Mouse (Mus musculus): ENCODE data around the gene Pfkl.
"Not testable (repeated sequence)": the region's sequence is repeated elsewhere in the genome, so short reads cannot be mapped to it uniquely, and the experiment has no call there.

Pfkl gene

GRCm38 (mm10) chr10:78009945-78010293 lies at the start of gene Pfkl:
Gene Pfkl (minus strand): TSS chr10:78010083.
- no peak for DNase-seq (ENCODE audit: low spot score)

DNA sequence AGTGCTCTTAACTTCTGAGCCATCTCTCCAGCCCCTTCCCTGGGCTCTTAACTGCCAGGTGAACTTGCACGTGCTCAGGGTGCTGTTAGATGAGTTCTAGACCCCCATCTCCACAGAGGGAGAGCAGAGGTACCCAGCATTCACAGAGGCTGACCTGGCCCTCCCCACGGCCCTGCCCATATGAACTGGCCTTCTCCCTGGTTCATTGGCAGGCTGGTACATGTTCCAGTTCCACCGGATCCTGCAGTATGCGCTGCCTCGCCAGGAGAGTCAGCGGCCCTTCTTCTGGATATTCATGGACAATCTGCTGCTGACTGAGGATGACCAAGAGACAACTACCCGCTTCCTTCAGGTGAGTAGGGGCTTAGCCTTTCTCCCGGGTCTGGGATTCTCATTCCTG lies 47.2 kb upstream of the Pfkl start:
- DNase-seq (ENCODE audit: low spot score): no peak

- DNase-seq (ENCODE audit: low spot score): no peak
These were observed 45.0 kb upstream of the Pfkl start for GRCm38 (mm10) chr10:78054633-78055565.

- no peak for DNase-seq (ENCODE audit: low spot score)
These were observed 39.7 kb upstream of the Pfkl start for GRCm38 (mm10) chr10:78049519-78050035.

- DNase-seq (ENCODE audit: low spot score): no peak
These were observed 38.3 kb upstream of the Pfkl start for GRCm38 (mm10) chr10:78048061-78048730.

- DNase-seq (ENCODE audit: low spot score): no peak
These were observed 36.5 kb upstream of the Pfkl start for GRCm38 (mm10) chr10:78046388-78046787.

- DNase-seq (ENCODE audit: low spot score): no peak
These were observed 34.6 kb upstream of the Pfkl start for GRCm38 (mm10) chr10:78044531-78044930.

DNA sequence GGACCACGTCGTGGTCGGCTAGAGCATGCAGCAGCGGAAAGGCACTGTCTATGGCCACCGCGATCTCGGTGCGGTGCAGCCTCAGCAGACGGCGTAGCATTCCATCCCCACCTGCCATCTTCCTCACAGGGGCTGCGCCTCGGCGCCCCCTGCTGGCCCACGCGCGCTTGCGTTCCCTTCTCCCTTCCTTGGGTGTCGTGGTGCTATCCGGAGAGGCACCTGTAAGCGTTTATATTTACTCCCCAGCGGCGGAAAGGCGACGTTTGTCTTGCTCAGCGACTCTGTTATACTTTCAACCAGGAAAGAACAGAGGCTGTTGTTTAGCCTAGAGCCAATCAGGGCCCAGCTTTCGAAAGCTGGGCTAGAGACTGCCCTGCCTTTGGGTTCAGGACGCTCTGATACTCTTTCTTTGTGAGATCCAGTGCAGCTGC lies 33.5 kb upstream of the Pfkl start, which contains the start of gene Aire:
Gene Aire, minus strand, starts transcription at position 205 of the 431 bp plus-strand sequence.
- DNase-seq (ENCODE audit: low spot score): no peak

DNA sequence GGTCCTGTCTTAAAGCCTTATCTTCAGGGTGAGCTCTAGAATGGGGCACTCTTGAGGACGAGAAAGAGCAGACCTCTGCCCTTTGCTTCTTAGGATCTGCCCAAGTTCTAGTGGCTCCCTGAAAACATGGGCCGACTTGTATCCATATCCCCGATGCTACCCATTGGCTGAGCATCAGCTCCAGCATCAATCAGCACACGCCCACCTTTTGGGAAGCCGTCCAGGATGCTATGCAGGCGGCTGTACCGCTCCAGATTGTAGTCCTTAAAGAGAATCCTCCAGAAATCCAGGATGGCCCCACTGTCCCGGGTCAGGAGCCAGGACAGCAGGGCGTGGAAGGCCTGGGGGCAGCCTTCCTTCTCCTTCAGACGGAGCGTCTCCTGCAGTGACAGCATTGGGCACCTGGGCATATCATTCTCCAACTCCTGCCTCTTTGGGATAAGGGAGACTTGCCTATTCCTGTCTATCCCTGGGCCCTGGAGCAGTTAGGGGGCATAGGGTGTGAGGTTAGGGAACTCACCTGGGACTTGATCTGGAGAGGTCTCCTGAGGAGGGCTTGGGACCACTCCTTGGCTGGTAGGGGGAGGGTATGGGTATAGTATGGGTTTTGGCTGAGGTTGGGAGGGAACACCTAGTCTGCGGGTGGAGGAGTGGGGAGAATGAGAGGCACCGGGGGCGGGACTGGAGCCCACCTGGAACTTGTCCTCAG lies 33.0 kb upstream of the Pfkl start:
- DNase-seq (ENCODE audit: low spot score): no peak

DNA sequence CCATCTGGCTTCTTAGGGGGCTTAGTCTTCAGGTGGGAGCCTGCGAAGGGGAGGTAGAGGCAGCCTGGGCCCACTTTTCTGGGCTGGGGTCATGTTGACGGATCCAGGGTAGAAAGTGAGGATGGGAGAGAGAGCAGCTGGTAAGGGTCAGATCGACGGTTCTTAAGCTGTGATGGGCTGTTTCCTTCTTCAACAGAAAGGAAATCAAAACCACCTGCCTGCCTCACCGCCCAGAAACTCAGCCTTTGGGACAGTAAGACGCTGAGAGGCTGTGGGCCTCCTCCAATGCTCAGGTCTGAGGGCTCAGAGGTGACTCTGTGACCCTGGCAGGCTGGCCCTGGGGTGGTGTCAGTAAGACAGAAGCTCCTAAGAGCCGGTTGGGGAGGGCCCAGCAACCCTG lies 32.2 kb upstream of the Pfkl start:
- no peak for DNase-seq (ENCODE audit: low spot score)

DNA sequence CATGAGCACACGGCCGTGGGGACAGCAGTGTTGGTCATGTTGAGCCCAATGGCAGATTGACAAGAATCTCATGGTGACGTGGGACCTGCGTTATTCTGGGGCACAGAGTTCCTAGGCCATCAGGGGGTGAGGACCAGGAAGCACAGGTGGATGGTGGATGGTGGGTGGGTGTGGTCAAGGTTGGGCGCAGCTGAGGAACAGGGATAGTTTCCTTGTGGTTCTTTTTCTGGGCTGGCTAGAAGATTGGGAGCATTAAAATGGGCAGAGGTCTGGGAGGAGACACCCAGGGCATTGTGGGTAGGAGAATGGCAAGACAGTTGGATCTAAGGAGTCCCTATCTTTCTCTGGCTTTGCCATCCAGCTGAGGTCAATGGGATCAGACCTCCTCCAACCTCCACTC lies 31.8 kb upstream of the Pfkl start, which contains the start of gene Dnmt3l:
Gene Dnmt3l, plus strand, starts transcription at position 301 of the 400 bp plus-strand sequence.
- no peak for DNase-seq (ENCODE audit: low spot score)

- DNase-seq (ENCODE audit: low spot score): no peak
These were observed 27.3 kb upstream of the Pfkl start for GRCm38 (mm10) chr10:78037139-78037538.

GRCm38 (mm10) chr10:78031987-78032386 lies 22.1 kb upstream of the Pfkl start:
- no peak for DNase-seq (ENCODE audit: low spot score)

- DNase-seq (ENCODE audit: low spot score): no peak
These were observed 19.2 kb upstream of the Pfkl start for GRCm38 (mm10) chr10:78029080-78029479.

DNA sequence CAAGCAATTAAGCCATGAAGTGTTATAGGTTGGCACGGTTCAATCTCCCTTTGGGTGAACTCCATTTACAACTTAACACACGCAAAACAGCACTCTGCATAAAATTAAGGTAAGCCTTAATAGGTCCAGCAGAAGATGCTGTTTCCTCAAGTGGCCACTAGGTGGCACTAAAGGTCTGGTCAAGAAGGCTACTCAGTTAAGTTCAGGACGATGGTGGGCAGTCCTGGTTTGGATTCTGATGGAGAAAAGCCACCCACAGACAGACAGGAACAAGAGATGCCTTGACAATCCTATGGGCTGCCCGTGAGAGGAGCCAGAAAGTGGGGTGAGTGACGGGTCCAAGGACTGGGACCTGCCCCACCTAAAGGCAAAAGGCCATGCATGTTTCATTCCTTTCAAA lies 18.2 kb upstream of the Pfkl start:
- peak; percentile 46 for DNase-seq (ENCODE audit: low spot score)

- not testable (repeated sequence) for DNase-seq (ENCODE audit: low spot score)
These were observed 15.6 kb upstream of the Pfkl start for GRCm38 (mm10) chr10:78025453-78025852.

DNA sequence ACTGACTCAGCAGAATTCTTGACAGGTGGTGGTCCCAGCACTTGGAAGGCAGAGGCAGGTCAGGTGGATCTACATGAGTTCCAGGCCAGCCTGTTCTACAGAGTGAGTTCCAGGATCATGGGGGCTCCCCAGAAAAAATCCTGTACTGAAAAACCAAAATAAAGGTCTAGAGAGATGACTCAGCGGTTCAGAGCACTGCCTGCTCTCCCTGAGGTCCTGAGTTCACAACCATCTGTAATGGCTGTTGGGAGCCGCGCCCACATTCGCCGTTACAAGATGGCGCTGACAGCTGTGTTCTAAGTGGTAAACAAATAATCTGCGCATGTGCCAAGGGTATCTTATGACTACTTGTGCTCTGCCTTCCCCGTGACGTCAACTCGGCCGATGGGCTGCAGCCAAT lies 10.1 kb upstream of the Pfkl start:
- not testable (repeated sequence) for DNase-seq (ENCODE audit: low spot score)

DNA sequence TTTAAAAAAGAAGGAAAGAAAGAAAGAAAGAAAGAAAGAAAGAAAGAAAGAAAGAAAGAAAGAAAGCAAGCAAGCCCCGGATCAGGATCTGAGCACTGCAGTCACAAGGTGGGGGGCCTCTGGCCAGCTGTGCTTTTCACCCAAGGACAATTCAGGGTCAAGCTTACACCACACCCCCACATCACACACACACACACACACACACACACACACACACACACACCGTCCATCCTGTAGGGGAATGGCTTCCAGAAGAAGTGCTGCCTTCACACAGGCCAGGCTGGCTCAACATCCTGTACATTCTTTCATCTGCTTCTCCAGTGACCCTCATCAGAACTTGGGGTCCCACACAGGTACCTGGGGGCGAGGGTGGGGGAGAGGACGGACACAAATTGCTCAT lies 9.4 kb upstream of the Pfkl start:
- DNase-seq (ENCODE audit: low spot score): no peak

DNA sequence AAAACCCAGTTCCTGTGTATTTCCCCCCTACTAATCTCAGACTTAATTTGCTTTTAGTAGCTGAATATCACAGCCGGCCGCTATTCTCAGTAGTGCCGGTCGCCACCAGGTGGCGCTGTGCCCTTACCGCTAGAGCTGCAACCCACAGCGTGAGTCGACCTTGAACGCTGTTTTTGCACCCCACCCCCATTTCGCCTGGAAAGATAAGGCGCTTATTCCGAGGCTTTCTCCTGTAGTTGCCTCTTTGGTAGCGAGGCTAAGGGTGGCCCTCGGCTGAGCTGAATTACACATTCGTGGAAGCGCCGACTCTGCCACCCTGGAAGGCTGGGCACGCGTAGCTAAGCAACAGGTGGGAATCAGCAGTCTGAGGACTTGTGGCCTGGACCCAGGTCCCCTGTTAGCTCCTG lies 8.9 kb upstream of the Pfkl start:
- peak; percentile 58 for DNase-seq (ENCODE audit: low spot score)

DNA sequence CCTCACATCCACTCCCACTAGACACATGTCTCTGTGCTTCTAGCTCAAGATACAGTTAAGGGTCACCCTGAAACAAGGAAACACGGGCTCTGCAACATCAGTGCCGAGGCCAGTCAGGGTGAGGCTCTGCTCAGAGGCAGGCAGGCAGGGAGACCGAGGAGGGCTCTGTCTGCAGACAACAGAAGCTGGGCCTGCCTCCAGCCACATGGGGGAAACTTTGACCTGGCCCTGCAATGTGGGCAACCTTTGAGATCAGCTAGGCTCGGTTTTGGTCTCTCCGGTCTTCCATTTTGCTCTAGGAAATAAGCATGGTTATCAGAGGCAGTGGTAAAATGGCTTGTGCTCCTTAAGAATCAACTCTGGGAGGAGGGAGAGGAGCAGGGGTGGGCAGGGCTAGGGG lies 6.5 kb upstream of the Pfkl start:
- DNase-seq (ENCODE audit: low spot score): no peak

- no peak for DNase-seq (ENCODE audit: low spot score)
These were observed 5.6 kb upstream of the Pfkl start for GRCm38 (mm10) chr10:78015489-78015888.

Measured in ovary, postnatal 10 days (tissue).